Mouse (Mus musculus): ENCODE measurements around the gene Abcf2. TPM values are rescaled to one million over a fixed set of nuclear protein-coding genes. Genes with fewer than 3 reads are reported as not detected.

Abcf2 gene
- total and polyA plus RNA-seq, 3 experiments: 244 to 257 TPM; not detected in 1

GRCm38 (mm10) chr5:24601911-24602750 is 24.9 kb upstream of the Abcf2 start (continued):
- TF ChIP-seq CHD1 (IDR thresholded peaks at IDR 0.05; ENCODE audit: low read depth, low read length) (no peak), EP300 (IDR thresholded peaks at IDR 0.05; ENCODE audit: low read depth in 1 of 2, low read length in 2 of 2) (no peak), POLR2A (IDR thresholded peaks at IDR 0.05; ENCODE audit: control insufficient read depth in 1 of 2, insufficient read depth in 1 of 2, low read depth in 1 of 2, low read length in 2 of 2, poor library complexity in 1 of 2) (peak in 1 of 2 experiments; percentile 33; a peak in 1 of 4 replicates), ZKSCAN1 (IDR thresholded peaks at IDR 0.05; ENCODE audit: low read depth, low read length) (no peak), USF2 (IDR thresholded peaks at IDR 0.05; ENCODE audit: borderline replicate concordance in 1 of 2, insufficient read depth in 1 of 2, low read depth in 1 of 2, low read length in 2 of 2) (no peak), POLR2AphosphoS5 (IDR thresholded peaks at IDR 0.05; ENCODE audit: borderline replicate concordance, low read depth, low read length) (no peak), MXI1 (IDR thresholded peaks at IDR 0.05; ENCODE audit: low read depth, low read length) (0 out of 2 replicates have a peak, but pooled peaks have one; percentile 4)

DNA sequence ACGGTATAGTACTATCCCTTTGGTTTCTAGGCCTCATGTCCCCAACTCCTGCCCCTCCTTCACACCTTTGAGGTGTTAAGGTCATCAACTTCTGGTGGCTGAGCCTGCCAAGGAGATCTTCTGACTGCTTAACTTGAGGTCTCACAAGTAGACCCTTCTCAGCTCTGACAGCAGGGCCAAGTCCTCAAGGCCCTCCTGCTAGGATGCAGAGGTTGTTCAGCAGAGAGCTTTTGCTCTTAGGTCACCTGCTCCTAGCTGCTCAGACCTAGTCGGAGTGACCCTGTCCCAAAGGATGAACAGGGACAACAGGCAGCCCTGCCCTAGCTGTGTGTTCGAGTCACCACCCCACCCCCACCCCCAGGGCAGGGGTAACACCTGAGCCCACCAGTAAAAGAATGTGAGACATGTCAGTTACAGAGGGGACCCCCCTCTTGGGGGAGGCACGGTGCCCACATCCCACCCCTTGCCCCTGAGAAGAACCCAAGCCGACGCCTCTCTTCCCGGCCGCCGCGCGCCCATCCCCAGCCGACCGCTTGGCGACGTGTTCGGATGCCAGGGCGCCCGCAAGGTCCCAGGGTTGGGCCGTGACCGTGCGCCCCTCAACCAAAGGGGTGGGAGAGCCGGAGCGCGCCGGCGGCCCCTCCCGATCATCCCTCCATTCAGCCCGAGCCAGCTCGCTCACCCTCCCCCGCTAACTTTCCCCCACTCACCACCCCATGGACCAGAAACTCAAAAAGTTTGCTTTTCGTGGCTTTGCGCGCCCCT is 24.0 kb upstream of the Abcf2 start:
- Histone ChIP-seq H3K4me1 (ENCODE audit: control insufficient read depth in 1 of 2, insufficient read depth in 2 of 2, low read length in 2 of 2) (peaks cover 2 to 4% of the 10 kb centered on the region in 2 experiments; a peak in 2 of 4 replicates), H3K27ac (ENCODE audit: control insufficient read depth, low read depth, low read length) (no peak overlapping the region), H3K36me3 (ENCODE audit: control insufficient read depth in 1 of 2, insufficient read depth in 2 of 2, low read length in 2 of 2) (no peaks in the 10 kb centered on the region), H3K4me3 (ENCODE audit: control insufficient read depth in 1 of 2, insufficient read depth in 1 of 2, low read depth in 2 of 2, low read length in 2 of 2) (peak overlapping the region; percentile 46 to 51), H3K27me3 (ENCODE audit: control insufficient read depth in 1 of 2, insufficient read depth in 2 of 2, low read length in 2 of 2) (peaks cover 47 to 58% of the 10 kb centered on the region in 2 experiments), H3K9ac (ENCODE audit: control insufficient read depth, low read depth, low read length, poor library complexity, severe bottlenecking) (peak overlapping the region; percentile 73), H3K79me2 (ENCODE audit: control insufficient read depth, insufficient read depth, low read length, poor library complexity) (no peaks in the 10 kb centered on the region; the same call in 1 of the 2 replicates), H3K9me3 (replicated peaks; ENCODE audit: insufficient read depth, low read length) (no peaks in the 10 kb centered on the region)
- no peak for TF ChIP-seq ZC3H11A (IDR thresholded peaks at IDR 0.05; ENCODE audit: low read depth, low read length)
- TF ChIP-seq TAL1 (IDR thresholded peaks at IDR 0.05; ENCODE audit: low read length): no peak
- TF ChIP-seq MAFK (IDR thresholded peaks at IDR 0.05; ENCODE audit: borderline replicate concordance, low read depth, low read length): no peak
- no peak for TF ChIP-seq MAX (IDR thresholded peaks at IDR 0.05; ENCODE audit: low read length)
- no peak for TF ChIP-seq HCFC1 (IDR thresholded peaks at IDR 0.05; ENCODE audit: low read depth, low read length)
- TF ChIP-seq CHD1 (IDR thresholded peaks at IDR 0.05; ENCODE audit: low read depth, low read length): no peak
- no peak for TF ChIP-seq KAT2A (conservative IDR thresholded peaks at IDR 0.05; ENCODE audit: low read depth, low read length)
- no peak for TF ChIP-seq NRF1 (IDR thresholded peaks at IDR 0.05; ENCODE audit: insufficient read depth, low read depth, low read length, poor library complexity, severe bottlenecking)
- TF ChIP-seq MYC (IDR thresholded peaks at IDR 0.05; ENCODE audit: low read depth, low read length): no peak
- no peak for TF ChIP-seq UBTF (IDR thresholded peaks at IDR 0.05; ENCODE audit: borderline replicate concordance, insufficient read depth, low read depth, low read length)
- TF ChIP-seq RAD21 (IDR thresholded peaks at IDR 0.05; ENCODE audit: low read depth, low read length): no peak
- no peak for TF ChIP-seq MEF2A (IDR thresholded peaks at IDR 0.05; ENCODE audit: extremely low read depth, insufficient replicate concordance, low read depth, low read length, poor library complexity, severe bottlenecking)
- TF ChIP-seq RCOR1 (IDR thresholded peaks at IDR 0.05; ENCODE audit: low read depth, low read length): no peak
- TF ChIP-seq POLR2A (IDR thresholded peaks at IDR 0.05; ENCODE audit: control insufficient read depth in 1 of 2, insufficient read depth in 1 of 2, low read depth in 1 of 2, low read length in 2 of 2, poor library complexity in 1 of 2): no peak
- no peak for TF ChIP-seq NELFE (IDR thresholded peaks at IDR 0.05; ENCODE audit: low read depth, low read length)
- no peak for TF ChIP-seq USF2 (IDR thresholded peaks at IDR 0.05; ENCODE audit: borderline replicate concordance in 1 of 2, insufficient read depth in 1 of 2, low read depth in 1 of 2, low read length in 2 of 2)
- DNase-seq (ENCODE audit: low read depth, low spot score): peak; percentile 21

All from MEL (cell line).